Mouse (Mus musculus) left cerebral cortex, postnatal 25 days (tissue): ENCODE data around the gene Mgat2. TPM values are rescaled to one million over a fixed set of nuclear protein-coding genes. Genes with fewer than 3 reads are reported as not detected.
"Not testable (repeated sequence)": the region's sequence is repeated elsewhere in the genome, so short reads cannot be mapped to it uniquely, and the experiment has no call there.

Experiments used
- DNase-seq, 2 experiments: peaks; one replicate each; pipeline ENCODE4 v3.0.0; 2022; ENCODE audit warnings: low spot score in 2 of 2, mixed read lengths in 1 of 2
- intact Hi-C: fragments of 180-260 bp; cut with DNase I; formaldehyde crosslinking; loops from one replicate; pipeline ENCODE4 v1.15.1; 2025
- total RNA-seq, 2 experiments: library from RNA; stranded (reverse); gene quantifications; 2 replicates each; pipeline ENCODE4 v1.2.3; 2021

Mgat2 gene
- total RNA-seq: 10 to 100 TPM; 26.5 to 30.4 TPM

GRCm38 (mm10) chr12:69183583-69184308 lies at the start of gene Mgat2, which contains the start of gene Rpl36al:
Mgat2 (plus strand) TSS chr12:69184157.
Rpl36al (minus strand) TSS chr12:69184083.
- intact Hi-C loops: loop anchor here (1.0 kb wide), 1 partner anchor 14 kb away; the partner anchor contains the start of gene Gm49383

DNA sequence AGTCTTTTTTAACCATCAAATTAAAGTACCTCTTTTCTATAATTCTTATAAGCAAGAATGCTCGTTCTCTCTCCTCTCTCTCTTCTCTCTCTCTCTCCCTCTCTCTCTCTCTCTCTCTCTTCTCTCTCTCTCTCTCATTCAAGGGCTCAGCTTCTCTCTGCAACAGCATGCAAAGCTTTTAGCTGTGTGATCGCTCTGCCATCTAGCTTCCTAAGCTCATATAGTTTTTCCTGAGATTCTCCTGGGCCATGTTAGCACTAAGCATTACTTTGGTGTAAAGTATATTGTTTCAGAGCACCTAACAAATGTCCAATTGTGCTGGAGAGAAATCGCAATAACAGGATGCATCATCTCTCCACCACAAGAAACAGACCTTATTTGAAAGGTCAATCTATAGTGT lies 44.8 kb upstream of the Mgat2 start:
- intact Hi-C loops: no loop called here
- no peak for DNase-seq

More at GRCm38 (mm10) chr12:69183583-69184308, at the start of gene Mgat2, which contains the start of gene Rpl36al:
- DNase-seq: peak; percentile 99

GRCm38 (mm10) chr12:69139841-69140240 lies 44.1 kb upstream of the Mgat2 start:
- DNase-seq: no peak
- intact Hi-C loops: no loop called here

DNA sequence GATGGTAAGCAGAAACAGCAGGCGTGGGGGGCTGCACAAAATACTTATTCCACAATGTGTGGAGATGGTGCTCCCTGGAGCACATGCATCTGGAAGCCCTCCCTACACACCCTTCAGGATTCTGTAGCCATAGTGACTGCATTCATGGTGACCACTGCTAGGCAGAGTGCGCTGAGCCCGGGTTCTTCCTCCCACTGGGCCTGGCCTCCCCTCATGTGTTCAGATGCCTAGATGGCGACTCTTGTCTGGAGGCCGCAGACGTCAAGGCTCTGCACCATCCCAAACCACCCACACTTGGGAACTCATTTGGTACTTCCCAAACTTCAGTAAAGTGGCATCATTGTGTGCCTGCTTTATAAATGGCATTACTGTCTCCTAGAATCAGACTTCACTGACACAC lies 40.5 kb upstream of the Mgat2 start:
- intact Hi-C loops: no loop called here
- no peak for DNase-seq

- intact Hi-C loops: no loop called here
- DNase-seq: no peak
Measured at GRCm38 (mm10) chr12:69147166-69147735, 36.7 kb upstream of the Mgat2 start.

DNA sequence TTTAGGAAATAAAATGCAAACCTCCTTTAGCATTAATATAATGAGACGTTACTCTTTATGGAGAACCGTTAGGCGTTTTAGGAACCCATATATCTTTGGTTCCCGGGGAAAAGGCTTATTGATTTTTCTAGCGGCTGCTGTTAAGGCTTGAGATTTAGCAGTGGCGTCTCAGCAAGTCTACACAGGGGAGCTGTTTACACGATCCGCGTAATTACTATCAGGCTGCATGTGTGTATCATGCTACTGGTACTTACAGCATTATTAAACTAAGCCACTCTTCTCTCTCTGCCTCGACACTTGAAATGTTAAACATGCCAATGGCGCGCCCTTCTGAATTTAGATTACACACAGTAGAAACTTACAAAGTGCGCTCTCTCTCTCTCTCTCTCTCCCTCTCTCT lies 33.9 kb upstream of the Mgat2 start:
- intact Hi-C loops: no loop called here
- no peak for DNase-seq

GRCm38 (mm10) chr12:69155923-69156322 lies 28.0 kb upstream of the Mgat2 start:
- intact Hi-C loops: no loop called here
- DNase-seq: no peak

GRCm38 (mm10) chr12:69156436-69156835 lies 27.5 kb upstream of the Mgat2 start:
- DNase-seq: no peak
- intact Hi-C loops: no loop called here

- no peak for DNase-seq
- intact Hi-C loops: no loop called here
Measured at GRCm38 (mm10) chr12:69157107-69157506, 26.9 kb upstream of the Mgat2 start.

- intact Hi-C loops: no loop called here
- no peak for DNase-seq
Measured at GRCm38 (mm10) chr12:69158366-69158764, 25.6 kb upstream of the Mgat2 start.

DNA sequence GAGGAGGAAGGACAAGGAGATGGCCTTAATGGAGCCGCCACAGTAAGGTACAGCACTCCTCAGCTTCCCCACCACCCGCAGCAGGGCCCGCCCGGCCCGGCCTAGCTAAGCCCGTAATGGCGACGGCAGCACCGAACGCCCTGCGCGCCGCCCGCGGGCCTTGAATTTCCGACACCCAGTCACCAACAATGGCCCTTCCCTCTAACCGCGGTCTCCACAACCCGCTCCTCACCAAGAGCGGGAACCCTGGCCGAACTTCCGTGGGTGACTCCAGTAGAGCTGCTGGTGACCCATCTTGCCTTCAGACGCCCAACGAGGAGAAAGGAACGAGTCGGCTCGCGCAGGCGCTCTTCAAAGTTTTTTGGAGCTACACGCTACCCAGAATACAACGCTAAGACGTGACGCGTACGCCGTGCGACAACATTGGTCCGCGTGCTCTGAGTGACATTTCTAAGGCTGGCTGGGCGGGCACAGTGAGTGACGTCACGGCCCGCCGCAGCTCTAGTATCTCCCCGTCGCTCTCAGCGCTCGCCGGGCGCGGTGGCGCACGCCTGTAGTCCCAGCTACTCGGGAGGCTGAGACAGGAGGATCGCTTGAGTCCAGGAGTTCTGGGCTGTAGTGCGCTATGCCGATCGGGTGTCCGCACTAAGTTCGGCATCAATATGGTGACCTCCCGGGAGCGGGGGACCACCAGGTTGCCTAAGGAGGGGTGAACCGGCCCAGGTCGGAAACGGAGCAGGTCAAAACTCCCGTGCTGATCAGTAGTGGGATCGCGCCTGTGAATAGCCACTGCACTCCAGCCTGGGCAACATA lies 25.0 kb upstream of the Mgat2 start, which contains the start of gene Rps29:
Rps29 (minus strand) TSS at position 422 of the 813 bp plus-strand sequence.
- peak; percentile 99 for DNase-seq
- intact Hi-C loops: not testable (repeated sequence)

GRCm38 (mm10) chr12:69159578-69159940 lies 24.4 kb upstream of the Mgat2 start:
- intact Hi-C loops: no loop called here
- peak; percentile 22 to 44 for DNase-seq

GRCm38 (mm10) chr12:69160677-69161076 lies 23.3 kb upstream of the Mgat2 start:
- intact Hi-C loops, DNase-seq: not testable (repeated sequence)

GRCm38 (mm10) chr12:69163586-69163985 lies 20.4 kb upstream of the Mgat2 start:
- not testable (repeated sequence) for DNase-seq

GRCm38 (mm10) chr12:69164904-69165303 lies 19.1 kb upstream of the Mgat2 start:
- no peak for DNase-seq
- intact Hi-C loops: no loop called here

More at GRCm38 (mm10) chr12:69163586-69163985, 20.4 kb upstream of the Mgat2 start:
- intact Hi-C loops: not testable (repeated sequence)

GRCm38 (mm10) chr12:69166861-69167581 lies 16.9 kb upstream of the Mgat2 start:
- DNase-seq, intact Hi-C loops: not testable (repeated sequence)

- DNase-seq: no peak
- intact Hi-C loops: no loop called here
Measured at GRCm38 (mm10) chr12:69167656-69168460, 16.1 kb upstream of the Mgat2 start.

GRCm38 (mm10) chr12:69168461-69169106 lies 15.4 kb upstream of the Mgat2 start, which contains the start of gene Lrr1:
Lrr1 (plus strand) TSS chr12:69168814.
- DNase-seq: peak; percentile 84 to 87
- intact Hi-C loops: no loop called here
